In the genomic region with DNA sequence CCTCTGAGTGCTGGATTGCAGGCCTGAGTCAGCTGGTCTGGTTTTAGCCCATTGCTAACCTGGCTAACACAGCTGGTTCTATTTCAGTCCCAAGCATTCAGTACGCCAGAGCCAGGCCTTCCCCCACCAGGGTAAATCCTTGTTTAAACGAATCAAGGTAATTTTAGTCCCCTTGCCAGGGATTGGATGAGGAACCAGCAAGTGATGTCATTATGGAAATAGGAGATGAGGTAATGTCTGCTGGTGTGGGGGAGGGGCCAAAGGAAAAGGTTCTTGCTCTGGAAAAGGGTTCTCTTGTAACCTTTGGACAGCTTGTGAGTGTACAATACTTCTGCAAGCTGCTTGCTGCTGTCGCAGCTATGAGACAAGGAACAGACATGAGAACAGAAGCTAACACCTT, we compare ENCODE assay signal across 15 mouse cellular contexts. TPM values are rescaled to one million over a fixed set of nuclear protein-coding genes. Genes with fewer than 3 reads are reported as not detected.
DNase-seq lines count a peak whose midpoint lies in the region; ATAC-seq and TF ChIP-seq lines count a peak whose summit lies in the region.
"Had no signal": no experiment of that assay in that cellular context is flagged by ENCODE, and none has a peak within 500 bp of the region (broad histone marks: within the 10 kb centered on the region; RNA-seq: fewer than 3 reads in every experiment).

No protein-coding gene starts in this region.

- H3K9ac ChIP-seq in liver, adult 2 months (ENCODE audit: low read depth, low read length) = no peak overlapping the region
- no peak overlapping the region for H3K9ac ChIP-seq in liver, embryonic 12.5 days
- no peak overlapping the region; the same call in 1 of the 2 replicates for H3K9ac ChIP-seq in ES-E14 (ENCODE audit: insufficient read depth, low read depth, low read length, poor library complexity, severe bottlenecking)
- H3K9ac ChIP-seq in limb, embryonic 12.5 days (replicated peaks) = no peak overlapping the region
- H3K9ac ChIP-seq: forebrain, postnatal 0 days; hindbrain, embryonic 12.5 days; liver, embryonic 14.5 days; neural tube, embryonic 15.5 days had no signal

- no peak overlapping the region for H3K4me2 ChIP-seq in liver, embryonic 12.5 days
- no peak overlapping the region for H3K4me2 ChIP-seq in limb, embryonic 12.5 days
- H3K4me2 ChIP-seq: hindbrain, embryonic 12.5 days; midbrain, embryonic 11.5 days; neural tube, embryonic 15.5 days had no signal

- H3K36me3 ChIP-seq in liver, adult 2 months (ENCODE audit: control insufficient read depth, insufficient read depth, low read length) = no peaks in the 10 kb centered on the region
- H3K36me3 ChIP-seq in liver, embryonic 12.5 days = no peaks in the 10 kb centered on the region
- H3K36me3 ChIP-seq in ES-E14 (ENCODE audit: control insufficient read depth, insufficient read depth, low read length, poor library complexity, severe bottlenecking) = no peaks in the 10 kb centered on the region
- H3K36me3 ChIP-seq in limb, embryonic 12.5 days = no peaks in the 10 kb centered on the region
- H3K36me3 ChIP-seq: hindbrain, embryonic 12.5 days; neural tube, embryonic 15.5 days had no signal

- H3K9me3 ChIP-seq in liver, embryonic 12.5 days (replicated peaks) = no peaks in the 10 kb centered on the region
- H3K9me3 ChIP-seq in ES-E14 (ENCODE audit: control insufficient read depth, insufficient read depth, low read depth, low read length) = no peaks in the 10 kb centered on the region
- no peaks in the 10 kb centered on the region for H3K9me3 ChIP-seq in limb, embryonic 12.5 days
- H3K9me3 ChIP-seq: hindbrain, embryonic 12.5 days; neural tube, embryonic 15.5 days had no signal

- WGBS in liver, adult 2 months = 15% methylated on average over 3 of the region's 3 CpGs
- 49% methylated on average over 3 of the region's 3 CpGs for WGBS in liver, embryonic 12.5 days (ENCODE audit: insufficient replicate concordance)
- WGBS in limb, embryonic 12.5 days = 36% methylated on average over 3 of the region's 3 CpGs

- H3K4me1 ChIP-seq in liver, adult 2 months (ENCODE audit: control insufficient read depth, insufficient read depth, low read length) = peaks cover 35% of the 10 kb centered on the region
- peaks cover 14% of the 10 kb centered on the region for H3K4me1 ChIP-seq in liver, embryonic 12.5 days
- H3K4me1 ChIP-seq in ES-E14 (ENCODE audit: control insufficient read depth in 2 of 2, insufficient read depth in 2 of 2, low read length in 2 of 2, poor library complexity in 1 of 2) = peaks cover 5 to 8% of the 10 kb centered on the region in 2 experiments; a peak in 2 of 4 replicates
- peaks cover 3% of the 10 kb centered on the region; the same call in 1 of the 2 replicates for H3K4me1 ChIP-seq in limb, embryonic 12.5 days (replicated peaks)

- no peak for ATAC-seq in liver, embryonic 12.5 days
- no peak for ATAC-seq in limb, embryonic 12.5 days (ENCODE audit: insufficient number of reproducible peaks, insufficient read depth, low FRiP score, low TSS enrichment, low read depth)
- ATAC-seq: forebrain, postnatal 0 days had no signal

- TF ChIP-seq POLR2A in liver, adult 2 months (IDR thresholded peaks at IDR 0.05; ENCODE audit: extremely low read depth, insufficient read depth, low read length) = no peak
- no peak for TF ChIP-seq POLR2A in brain, embryonic 14.5 days (IDR thresholded peaks at IDR 0.05; ENCODE audit: borderline replicate concordance, extremely low read depth, insufficient read depth, insufficient read length, poor library complexity, severe bottlenecking)

- TF ChIP-seq CTCF in liver, adult 2 months (IDR thresholded peaks at IDR 0.05; ENCODE audit: low read depth, low read length) = no peak
- TF ChIP-seq CTCF in brain, embryonic 14.5 days (IDR thresholded peaks at IDR 0.05; ENCODE audit: borderline replicate concordance, extremely low read depth, insufficient read depth, insufficient read length) = no peak

- DNase-seq in liver, adult 2 months (ENCODE audit: extremely low read depth, low read depth, low spot score) = peak; percentile 89
- peak; percentile 78 for DNase-seq in ES-E14 (ENCODE audit: low read depth, low spot score)
- peak; percentile 71 for DNase-seq in brain, embryonic 14.5 days (ENCODE audit: low read depth)
- DNase-seq in urinary bladder, adult 2 months (ENCODE audit: low spot score) = no peak
- DNase-seq in right cerebral cortex, postnatal 10 days (ENCODE audit: low spot score in 2 of 2) = no peak
- DNase-seq: cerebellum, postnatal 36 days; forebrain, postnatal 0 days; heart, adult 2 months; spleen, adult 18-20 months had no signal

- H3K79me2 ChIP-seq in liver, adult 2 months (ENCODE audit: control insufficient read depth, insufficient read depth, low read length) = no peaks in the 10 kb centered on the region

- no peak overlapping the region for H3K4me3 ChIP-seq in liver, adult 2 months (ENCODE audit: insufficient read depth, low read depth, low read length)
- H3K4me3 ChIP-seq in liver, embryonic 12.5 days = no peak overlapping the region
- H3K4me3 ChIP-seq in ES-E14 (ENCODE audit: insufficient read depth in 1 of 2, low read depth in 1 of 2, low read length in 2 of 2, poor library complexity in 1 of 2, severe bottlenecking in 1 of 2) = no peak overlapping the region; a peak in 1 of 4 replicates
- H3K4me3 ChIP-seq in limb, embryonic 12.5 days (replicated peaks) = no peak overlapping the region
- H3K4me3 ChIP-seq: heart, adult 2 months; hindbrain, embryonic 12.5 days; neural tube, embryonic 15.5 days had no signal

- H3K27ac ChIP-seq in liver, adult 2 months (replicated peaks; ENCODE audit: insufficient read depth, low read depth, low read length) = peak overlapping the region; percentile 11
- no peak overlapping the region for H3K27ac ChIP-seq in liver, embryonic 12.5 days
- H3K27ac ChIP-seq in ES-E14 (ENCODE audit: insufficient read depth, low read depth, low read length, poor library complexity, severe bottlenecking) = 0 out of 2 replicates have a peak overlapping the region, but pooled peaks have one; percentile 54
- 0 out of 2 replicates have a peak overlapping the region, but pooled peaks have one; percentile 24 for H3K27ac ChIP-seq in limb, embryonic 12.5 days
- H3K27ac ChIP-seq: heart, adult 2 months; hindbrain, embryonic 12.5 days; liver, embryonic 14.5 days; neural tube, embryonic 15.5 days had no signal

- no peaks in the 10 kb centered on the region for H3K27me3 ChIP-seq in liver, adult 2 months (ENCODE audit: control insufficient read depth, insufficient read depth, low read length)
- peaks cover 35% of the 10 kb centered on the region for H3K27me3 ChIP-seq in liver, embryonic 12.5 days (replicated peaks)
- H3K27me3 ChIP-seq in limb, embryonic 12.5 days = peaks cover 12% of the 10 kb centered on the region

- in situ Hi-C loops in ES-E14 (cut with MboI; ENCODE audit: low sequenced_read_pairs in 2 of 2, unreplicated experiment in 2 of 2) = no loop called here

TF ChIP-seq in ES-E14, 5 proteins besides CTCF, POLR2A, EP300 and RAD21:
- TF ChIP-seq MAFK (IDR thresholded peaks at IDR 0.05; ENCODE audit: insufficient read depth, low read depth, low read length) = no peak
- no peak for TF ChIP-seq ZNF384 (IDR thresholded peaks at IDR 0.05; ENCODE audit: low read depth, low read length)
- TF ChIP-seq CHD2 (IDR thresholded peaks at IDR 0.05; ENCODE audit: low read depth, low read length) = no peak
- TF ChIP-seq HCFC1 (IDR thresholded peaks at IDR 0.05; ENCODE audit: borderline replicate concordance, insufficient read depth, low read length) = no peak

RNA-seq across cellular contexts. Expression of gene Prph, which starts 10.1 kb away (rescaled TPM):
- total RNA-seq in liver, adult 2 months (2014; rRNA removed) = 0.07 and 0.09 TPM in 2 replicates
- 0.09 and 0.39 TPM in 2 replicates for polyA plus RNA-seq in liver, adult 2 months (2012; rRNA removed)
- 0.35 and 0.89 TPM in 2 replicates for polyA plus RNA-seq in liver, embryonic 12.5 days (2016; fragmentation: Nextera tagmentation; extraction: Ambion mirVana)
- 15.1 and 20.6 TPM in 2 replicates for total RNA-seq in ES-E14 (2012; rRNA removed)
- polyA plus RNA-seq in brain, embryonic 14.5 days (2012; rRNA removed) = 14.0 and 47.0 TPM in 2 replicates
- 0.19 and 5.1 TPM in 2 replicates for polyA plus RNA-seq in limb, embryonic 12.5 days (2016; fragmentation: Nextera tagmentation; extraction: Ambion mirVana)
- 6.4 and 7.1 TPM in 2 replicates for polyA plus RNA-seq in urinary bladder, adult 2 months (2012; rRNA removed)

RNA-seq across cellular contexts. Expression of gene Tuba1c, which starts 15.2 kb away (rescaled TPM):
- 60.9 and 85.4 TPM in 2 replicates for total RNA-seq in liver, adult 2 months (2014; rRNA removed)
- polyA plus RNA-seq in liver, adult 2 months (2012; rRNA removed) = 281 and 339 TPM in 2 replicates
- polyA plus RNA-seq in liver, embryonic 12.5 days (2016; fragmentation: Nextera tagmentation; extraction: Ambion mirVana) = 242 and 244 TPM in 2 replicates
- 335 and 424 TPM in 2 replicates for total RNA-seq in ES-E14 (2012; rRNA removed)
- polyA plus RNA-seq in brain, embryonic 14.5 days (2012; rRNA removed) = 62.6 and 100 TPM in 2 replicates
- polyA plus RNA-seq in limb, embryonic 12.5 days (2016; fragmentation: Nextera tagmentation; extraction: Ambion mirVana) = 128 and 135 TPM in 2 replicates
- polyA plus RNA-seq in urinary bladder, adult 2 months (2012; rRNA removed) = 94.8 and 129 TPM in 2 replicates

RNA-seq across cellular contexts. Expression of gene Troap, which starts 29.5 kb away (rescaled TPM):
- total RNA-seq in liver, adult 2 months (2014; rRNA removed) = 0.34 TPM in 1 of 2 replicates, not detected in the other
- not detected in 2 replicates for polyA plus RNA-seq in liver, adult 2 months (2012; rRNA removed)
- 22.1 and 23.6 TPM in 2 replicates for polyA plus RNA-seq in liver, embryonic 12.5 days (2016; fragmentation: Nextera tagmentation; extraction: Ambion mirVana)
- 27.8 and 32.1 TPM in 2 replicates for total RNA-seq in ES-E14 (2012; rRNA removed)
- polyA plus RNA-seq in brain, embryonic 14.5 days (2012; rRNA removed) = 12.1 and 27.9 TPM in 2 replicates
- polyA plus RNA-seq in limb, embryonic 12.5 days (2016; fragmentation: Nextera tagmentation; extraction: Ambion mirVana) = 39.5 and 47.1 TPM in 2 replicates
- 0.78 and 1.5 TPM in 2 replicates for polyA plus RNA-seq in urinary bladder, adult 2 months (2012; rRNA removed)

RNA-seq across cellular contexts. Expression of gene C1ql4, which starts 42.8 kb away (rescaled TPM):
- total RNA-seq in liver, adult 2 months (2014; rRNA removed) = not detected in 2 replicates
- 0.10 and 0.11 TPM in 2 replicates for polyA plus RNA-seq in liver, adult 2 months (2012; rRNA removed)
- polyA plus RNA-seq in liver, embryonic 12.5 days (2016; fragmentation: Nextera tagmentation; extraction: Ambion mirVana) = 0.13 TPM in 1 of 2 replicates, not detected in the other
- total RNA-seq in ES-E14 (2012; rRNA removed) = 3.1 and 3.7 TPM in 2 replicates
- 7.0 and 15.6 TPM in 2 replicates for polyA plus RNA-seq in brain, embryonic 14.5 days (2012; rRNA removed)
- polyA plus RNA-seq in limb, embryonic 12.5 days (2016; fragmentation: Nextera tagmentation; extraction: Ambion mirVana) = 0.19 TPM in 1 of 2 replicates, not detected in the other
- polyA plus RNA-seq in urinary bladder, adult 2 months (2012; rRNA removed) = not detected in 2 replicates
- total RNA-seq: heart, adult 2 months had no signal
- polyA plus RNA-seq: heart, adult 2 months; liver, embryonic 14.5 days had no signal

RNA-seq across cellular contexts. Expression of gene Dnajc22, which starts 48.1 kb away (rescaled TPM):
- 146 and 151 TPM in 2 replicates for total RNA-seq in liver, adult 2 months (2014; rRNA removed)
- polyA plus RNA-seq in liver, adult 2 months (2012; rRNA removed) = 119 and 120 TPM in 2 replicates
- 14.4 and 16.9 TPM in 2 replicates for polyA plus RNA-seq in liver, embryonic 12.5 days (2016; fragmentation: Nextera tagmentation; extraction: Ambion mirVana)
- total RNA-seq in ES-E14 (2012; rRNA removed) = 8.6 and 16.7 TPM in 2 replicates
- 0.82 and 0.92 TPM in 2 replicates for polyA plus RNA-seq in brain, embryonic 14.5 days (2012; rRNA removed)
- 1.2 and 1.7 TPM in 2 replicates for polyA plus RNA-seq in limb, embryonic 12.5 days (2016; fragmentation: Nextera tagmentation; extraction: Ambion mirVana)
- 0.10 TPM in 1 of 2 replicates, not detected in the other for polyA plus RNA-seq in urinary bladder, adult 2 months (2012; rRNA removed)

Comparison
In these comparisons a context has a peak if more than half of its experiments do, and no peak if none do; other contexts are left out.
1. DNase-seq: peak in liver, adult 2 months (single experiment), ES-E14 (single experiment) and brain, embryonic 14.5 days (single experiment); none in urinary bladder, adult 2 months (single experiment) and right cerebral cortex, postnatal 10 days (0 of 2).